Mouse (Mus musculus): ENCODE measurements at regions not wholly inside any gene's neighbourhood (a gene's known extent, or its start where the extent isn't known, plus 50 kb on each side); places are given as distances from the start of the nearest gene placed in this dataset.
A peak's percentile ranks its signal among the peaks of the same experiment; 100 is the strongest.
"Not testable (repeated sequence)": the region's sequence is repeated elsewhere in the genome, so short reads cannot be mapped to it uniquely, and the experiment has no call there.

DNA sequence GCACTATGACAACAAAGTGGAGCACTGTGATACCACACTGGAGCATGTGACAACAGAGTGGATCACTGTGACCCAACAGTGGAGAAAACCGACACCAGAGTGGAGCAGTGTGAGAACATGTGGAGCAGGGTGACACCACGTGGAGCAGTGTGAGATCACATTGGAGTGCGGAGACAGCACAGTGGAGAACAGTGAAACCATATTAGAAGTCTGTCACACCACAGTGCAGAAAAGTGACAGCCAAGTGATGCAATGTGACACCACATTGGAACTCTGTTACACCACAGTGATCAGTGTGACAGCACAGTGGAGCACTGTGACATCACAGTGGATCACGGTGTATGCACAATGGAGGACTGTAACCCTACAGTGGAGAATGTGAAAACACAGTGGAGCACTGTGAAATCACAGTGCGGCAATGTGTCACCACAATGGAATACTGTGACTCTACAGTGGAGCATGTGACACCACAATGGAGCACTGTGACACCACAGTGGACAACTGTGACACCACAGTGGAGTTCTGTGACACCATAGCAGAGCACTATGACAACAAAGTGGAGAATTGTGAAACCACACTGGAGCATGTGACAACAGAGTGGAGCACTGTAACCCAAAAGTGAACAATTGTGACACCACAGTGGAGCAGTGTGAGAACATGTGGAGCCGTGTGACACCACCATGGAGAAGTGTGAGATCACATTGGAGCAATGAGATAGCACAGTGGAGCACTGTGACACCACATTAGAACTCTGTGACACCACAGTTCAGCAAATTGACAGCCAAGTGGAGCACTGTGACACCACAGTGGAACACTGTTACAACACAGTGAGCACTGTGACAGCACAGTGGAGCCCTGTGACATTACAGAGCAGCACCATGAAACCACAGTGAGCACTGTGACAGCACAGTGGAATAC, 98.6 kb upstream of the Vmn1r2 start:
- WGBS: 87% methylated on average over 6 of the region's 6 CpGs
- Histone ChIP-seq H3K4me2 (replicated peaks; ENCODE audit: low read depth, low read length) (no peak overlapping the region), H3K4me3 (ENCODE audit: low read length) (no peak overlapping the region), H3K36me3 (ENCODE audit: control insufficient read depth, insufficient read depth, low read length) (no peaks in the 10 kb centered on the region), H3K27me3 (ENCODE audit: control insufficient read depth, insufficient read depth, low read length) (no peaks in the 10 kb centered on the region), H3K27ac (ENCODE audit: low read depth, low read length) (no peak overlapping the region), H3K9me3 (ENCODE audit: control insufficient read depth, low read length) (peaks cover 75% of the 10 kb centered on the region), H3K4me1 (ENCODE audit: control insufficient read depth, insufficient read depth, low read length) (no peaks in the 10 kb centered on the region), H3K9ac (ENCODE audit: low read depth, low read length) (no peak overlapping the region)
- peak; percentile 45; the same call in 1 of the 2 replicates for ATAC-seq (ENCODE audit: low FRiP score, low TSS enrichment)

DNA sequence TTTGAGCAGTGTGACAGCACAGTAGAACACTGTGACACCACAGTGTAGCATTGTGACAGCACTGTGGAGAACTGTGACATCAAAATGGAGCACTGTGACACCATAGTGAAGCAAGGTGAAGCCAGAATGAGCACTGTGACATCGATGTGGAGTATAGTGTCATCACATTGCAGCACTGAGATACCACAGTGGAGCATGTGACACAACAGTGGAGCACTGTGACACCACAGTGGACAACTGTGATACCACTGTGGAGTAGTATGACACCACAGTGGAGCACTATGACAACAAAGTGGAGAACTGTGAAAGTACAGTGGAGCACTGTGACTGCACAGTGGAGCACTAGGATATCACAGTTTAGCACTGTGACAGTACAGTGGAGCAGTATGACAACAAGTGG, 97.8 kb upstream of the Vmn1r2 start:
- H3K9me3 ChIP-seq (ENCODE audit: control insufficient read depth, low read length): peaks cover 67% of the 10 kb centered on the region
- H3K27ac ChIP-seq (ENCODE audit: low read depth, low read length): no peak overlapping the region
- H3K27me3 ChIP-seq (ENCODE audit: control insufficient read depth, insufficient read depth, low read length): no peaks in the 10 kb centered on the region
- H3K36me3 ChIP-seq (ENCODE audit: control insufficient read depth, insufficient read depth, low read length): no peaks in the 10 kb centered on the region
- H3K9ac ChIP-seq (ENCODE audit: low read depth, low read length): no peak overlapping the region
- WGBS: 62% methylated on average over 1 of the region's 1 CpGs
- H3K4me2 ChIP-seq (replicated peaks; ENCODE audit: low read depth, low read length): no peak overlapping the region
- no peak overlapping the region for H3K4me3 ChIP-seq (ENCODE audit: low read length)
- H3K4me1 ChIP-seq (ENCODE audit: control insufficient read depth, insufficient read depth, low read length): no peaks in the 10 kb centered on the region
- 0 out of 2 replicates have a peak, but pooled peaks have one; percentile 44 for ATAC-seq (ENCODE audit: low FRiP score, low TSS enrichment)

DNA sequence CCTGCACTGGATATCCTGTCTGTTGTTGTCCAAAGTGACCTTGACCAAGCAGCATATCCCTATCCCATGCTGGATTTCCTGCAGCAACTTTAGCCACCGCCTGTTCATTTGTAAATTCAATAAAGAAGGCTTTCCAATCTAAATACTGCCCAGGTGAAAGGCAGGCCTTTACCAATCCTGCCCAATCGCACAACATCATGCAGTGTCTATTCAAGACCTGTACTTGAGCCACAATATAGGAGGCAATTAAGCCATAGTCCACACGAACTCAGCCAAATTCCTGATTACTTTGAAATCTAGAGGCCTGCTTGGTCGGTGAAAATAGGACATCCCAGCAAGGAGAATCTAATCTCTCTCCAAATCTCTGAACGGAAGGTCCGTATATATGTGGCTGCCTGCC, 95.8 kb upstream of the Vmn1r2 start:
- not testable (repeated sequence) for H3K4me2 ChIP-seq (replicated peaks; ENCODE audit: low read depth, low read length); H3K4me1 ChIP-seq (ENCODE audit: control insufficient read depth, insufficient read depth, low read length); H3K27me3 ChIP-seq (ENCODE audit: control insufficient read depth, insufficient read depth, low read length); H3K36me3 ChIP-seq (ENCODE audit: control insufficient read depth, insufficient read depth, low read length); H3K9ac ChIP-seq (ENCODE audit: low read depth, low read length); H3K27ac ChIP-seq (ENCODE audit: low read depth, low read length); H3K4me3 ChIP-seq (ENCODE audit: low read length); ATAC-seq (ENCODE audit: low FRiP score, low TSS enrichment)
- WGBS: 72% methylated on average over 6 of the region's 6 CpGs
- H3K9me3 ChIP-seq (ENCODE audit: control insufficient read depth, low read length): peaks cover 51% of the 10 kb centered on the region

DNA sequence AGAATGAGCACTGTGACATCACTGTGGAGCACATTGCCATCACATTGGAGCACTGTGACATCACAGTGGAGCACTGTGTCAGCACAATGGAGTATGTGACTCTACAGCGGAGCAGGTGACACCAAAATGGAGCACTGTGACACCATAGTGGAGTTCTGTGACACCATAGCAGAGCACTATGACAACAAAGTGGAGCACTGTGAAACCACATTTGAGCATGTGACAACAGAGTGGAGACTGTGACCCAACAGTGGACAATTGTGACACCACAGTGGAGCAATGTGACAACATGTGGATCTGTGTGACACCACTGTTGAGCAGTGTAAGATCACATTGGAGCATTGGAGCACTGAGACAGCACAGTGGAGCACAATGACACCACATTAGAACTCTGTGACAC, 87.2 kb upstream of the Vmn1r2 start:
- no peak for ATAC-seq (ENCODE audit: low FRiP score, low TSS enrichment)
- peaks cover 54% of the 10 kb centered on the region for H3K9me3 ChIP-seq (ENCODE audit: control insufficient read depth, low read length)
- no peak overlapping the region for H3K4me2 ChIP-seq (replicated peaks; ENCODE audit: low read depth, low read length)
- no peaks in the 10 kb centered on the region for H3K27me3 ChIP-seq (ENCODE audit: control insufficient read depth, insufficient read depth, low read length)
- no peak overlapping the region for H3K27ac ChIP-seq (ENCODE audit: low read depth, low read length)
- H3K4me1 ChIP-seq (ENCODE audit: control insufficient read depth, insufficient read depth, low read length): no peaks in the 10 kb centered on the region
- WGBS: 83% methylated on average over 1 of the region's 1 CpGs
- no peak overlapping the region for H3K4me3 ChIP-seq (ENCODE audit: low read length)
- H3K9ac ChIP-seq (ENCODE audit: low read depth, low read length): no peak overlapping the region
- H3K36me3 ChIP-seq (ENCODE audit: control insufficient read depth, insufficient read depth, low read length): no peaks in the 10 kb centered on the region

DNA sequence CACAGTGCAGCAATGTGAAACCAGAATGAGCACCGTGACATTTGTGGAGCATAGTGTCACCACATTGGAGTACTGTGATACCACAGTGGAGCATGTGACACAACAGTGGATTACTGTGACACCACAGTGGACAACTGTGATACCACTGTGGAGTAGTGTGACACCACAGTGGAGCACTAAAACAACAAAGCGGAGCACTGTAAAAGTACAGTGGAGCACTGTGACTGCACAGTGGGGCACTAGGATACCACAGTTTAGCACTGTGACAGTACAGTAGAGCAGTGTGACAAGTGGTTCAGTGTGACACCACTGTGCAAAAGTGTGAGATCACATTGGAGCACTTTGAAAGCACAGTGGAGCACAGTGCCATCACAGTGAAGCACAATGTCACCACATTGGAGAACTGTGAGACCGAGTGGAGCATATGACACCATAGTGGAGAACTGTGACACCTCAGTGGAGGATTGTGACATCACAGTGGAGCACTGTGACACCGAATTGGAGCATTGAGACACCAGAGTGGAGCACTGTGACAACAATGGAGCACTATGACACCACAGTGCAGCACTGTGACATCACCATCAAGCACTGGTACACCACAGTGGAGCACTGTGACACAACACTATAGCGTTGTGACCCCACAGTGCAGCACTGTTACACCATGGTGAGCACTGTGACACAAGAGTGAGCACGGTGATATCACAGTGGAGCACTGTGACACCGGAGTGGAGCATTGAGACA, 86.6 kb upstream of the Vmn1r2 start:
- no peaks in the 10 kb centered on the region for H3K27me3 ChIP-seq (ENCODE audit: control insufficient read depth, insufficient read depth, low read length)
- peaks cover 60% of the 10 kb centered on the region for H3K9me3 ChIP-seq (ENCODE audit: control insufficient read depth, low read length)
- H3K4me2 ChIP-seq (replicated peaks; ENCODE audit: low read depth, low read length): no peak overlapping the region
- H3K27ac ChIP-seq (ENCODE audit: low read depth, low read length): no peak overlapping the region
- H3K9ac ChIP-seq (ENCODE audit: low read depth, low read length): no peak overlapping the region
- H3K36me3 ChIP-seq (ENCODE audit: control insufficient read depth, insufficient read depth, low read length): no peaks in the 10 kb centered on the region
- 58% methylated on average over 7 of the region's 7 CpGs for WGBS
- no peaks in the 10 kb centered on the region for H3K4me1 ChIP-seq (ENCODE audit: control insufficient read depth, insufficient read depth, low read length)
- H3K4me3 ChIP-seq (ENCODE audit: low read length): no peak overlapping the region
- peak; percentile 30 for ATAC-seq (ENCODE audit: low FRiP score, low TSS enrichment)

DNA sequence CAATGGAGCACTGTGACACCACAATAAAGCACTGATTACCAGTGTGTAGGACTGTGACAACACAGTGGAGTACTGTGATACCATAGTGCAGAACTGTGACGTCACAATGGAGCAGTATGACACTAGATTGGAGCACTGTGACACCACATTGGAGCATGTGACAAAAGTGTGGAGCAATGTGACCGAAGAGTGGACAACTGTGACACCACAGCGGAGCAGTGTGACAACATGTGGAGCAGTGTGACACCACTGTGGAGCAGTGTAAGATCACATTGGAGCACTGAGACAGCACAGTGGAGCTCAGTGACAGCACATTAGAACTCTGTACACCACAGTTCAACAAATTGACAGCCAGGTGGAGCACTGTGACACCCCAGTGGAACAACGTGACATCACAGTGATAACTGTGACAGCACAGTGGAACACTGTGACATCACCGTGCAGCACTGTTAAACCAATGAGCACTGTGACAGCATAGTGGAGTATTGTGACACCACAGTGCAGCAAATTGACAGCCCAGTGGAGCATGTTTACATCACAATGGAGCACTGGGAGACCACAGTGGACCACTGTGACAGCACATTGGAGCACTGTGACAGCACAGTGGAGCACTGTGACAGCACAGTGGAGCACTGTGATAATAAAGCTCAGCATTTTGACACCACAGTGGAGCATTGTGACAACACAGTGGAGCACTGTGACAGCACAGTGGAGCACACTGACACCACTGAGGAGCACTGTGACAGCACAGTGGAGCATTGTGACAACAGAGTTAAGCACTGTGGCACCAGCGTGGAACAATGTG, 85.8 kb upstream of the Vmn1r2 start:
- Histone ChIP-seq H3K9me3 (ENCODE audit: control insufficient read depth, low read length) (peaks cover 68% of the 10 kb centered on the region), H3K27me3 (ENCODE audit: control insufficient read depth, insufficient read depth, low read length) (no peaks in the 10 kb centered on the region), H3K36me3 (ENCODE audit: control insufficient read depth, insufficient read depth, low read length) (no peaks in the 10 kb centered on the region), H3K4me1 (ENCODE audit: control insufficient read depth, insufficient read depth, low read length) (no peaks in the 10 kb centered on the region), H3K4me3 (ENCODE audit: low read length) (no peak overlapping the region), H3K27ac (ENCODE audit: low read depth, low read length) (no peak overlapping the region), H3K4me2 (replicated peaks; ENCODE audit: low read depth, low read length) (no peak overlapping the region), H3K9ac (ENCODE audit: low read depth, low read length) (no peak overlapping the region)
- WGBS: 66% methylated on average over 6 of the region's 6 CpGs
- peak; percentile 8; the same call in 1 of the 2 replicates for ATAC-seq (ENCODE audit: low FRiP score, low TSS enrichment)

DNA sequence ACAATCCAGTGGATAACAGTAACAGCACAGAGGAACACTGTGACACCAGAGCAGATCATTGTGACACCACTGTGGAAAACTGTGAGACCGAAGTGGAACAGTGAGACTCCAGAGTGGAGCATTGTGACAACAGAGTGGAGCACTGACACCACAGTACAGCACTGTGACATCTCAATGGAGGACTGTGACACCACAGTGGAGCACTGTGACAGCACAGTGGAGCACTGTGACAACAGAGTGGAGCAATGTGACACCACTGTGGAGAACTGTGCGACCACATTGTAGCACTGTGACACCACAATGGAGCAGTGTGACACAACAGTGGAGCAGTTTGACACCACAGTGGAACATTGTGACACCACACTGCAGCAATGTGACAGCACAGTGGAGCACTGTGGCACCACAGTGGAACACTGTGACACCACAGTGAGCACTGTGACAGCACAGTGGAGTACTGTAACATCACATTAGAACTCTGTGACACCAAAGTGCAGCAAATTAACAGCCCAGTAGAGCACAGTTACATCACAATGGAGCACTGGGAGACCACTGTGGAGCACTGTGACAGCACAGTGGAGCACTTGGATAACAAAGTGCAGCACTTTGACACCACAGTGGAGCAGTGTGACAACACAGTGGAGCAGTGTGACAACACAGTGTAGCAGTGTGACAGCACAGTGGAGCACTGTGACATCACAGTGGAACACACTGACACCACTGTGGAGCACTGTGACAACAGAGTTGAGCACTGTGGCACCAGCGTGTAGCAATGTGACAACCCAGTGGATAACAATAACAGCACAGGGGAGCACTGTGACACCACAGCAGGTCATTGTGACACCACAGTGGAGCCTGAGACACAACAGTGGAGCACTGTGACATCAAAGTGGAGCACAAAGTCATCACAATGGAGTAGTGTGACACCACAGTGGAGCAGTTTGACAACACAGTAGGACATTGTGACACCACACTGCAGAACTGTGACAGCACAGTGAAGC, 84.9 kb upstream of the Vmn1r2 start:
- Histone ChIP-seq H3K27me3 (ENCODE audit: control insufficient read depth, insufficient read depth, low read length) (no peaks in the 10 kb centered on the region), H3K4me3 (ENCODE audit: low read length) (no peak overlapping the region), H3K4me2 (replicated peaks; ENCODE audit: low read depth, low read length) (no peak overlapping the region), H3K4me1 (ENCODE audit: control insufficient read depth, insufficient read depth, low read length) (no peaks in the 10 kb centered on the region), H3K9me3 (ENCODE audit: control insufficient read depth, low read length) (peaks cover 72% of the 10 kb centered on the region), H3K27ac (ENCODE audit: low read depth, low read length) (no peak overlapping the region), H3K36me3 (ENCODE audit: control insufficient read depth, insufficient read depth, low read length) (no peaks in the 10 kb centered on the region), H3K9ac (ENCODE audit: low read depth, low read length) (no peak overlapping the region)
- 0 out of 2 replicates have a peak, but pooled peaks have one; percentile 11 for ATAC-seq (ENCODE audit: low FRiP score, low TSS enrichment)
- WGBS: 80% methylated on average over 3 of the region's 3 CpGs
